Mouse (Mus musculus) frontal cortex, adult (tissue): Measurements from ENCODE around the gene Zmiz1.

ENCODE experiments used
- ATAC-seq: cut with Nextera tagmentation; 2 replicates; pipeline ENCODE4 v1.9.2; 2017; ENCODE audit warnings: mild to moderate bottlenecking, moderate library complexity, mixed read lengths; ENCODE audit not compliant: low TSS enrichment

Gene Zmiz1

GRCm38 (mm10) chr14:25511967-25512366 is 53.0 kb downstream of the Zmiz1 start:
- no peak for ATAC-seq

- ATAC-seq: no peak
These were observed 53.8 kb downstream of the Zmiz1 start for GRCm38 (mm10) chr14:25512803-25513202.

GRCm38 (mm10) chr14:25513496-25513895 is 54.5 kb downstream of the Zmiz1 start:
- ATAC-seq: no peak

- ATAC-seq: no peak
These were observed 56.0 kb downstream of the Zmiz1 start for GRCm38 (mm10) chr14:25514943-25515512.

GRCm38 (mm10) chr14:25515924-25516323 is 56.9 kb downstream of the Zmiz1 start:
- no peak for ATAC-seq

- no peak for ATAC-seq
These were observed 57.9 kb downstream of the Zmiz1 start for GRCm38 (mm10) chr14:25516640-25517591.

- no peak for ATAC-seq
These were observed 59.7 kb downstream of the Zmiz1 start for GRCm38 (mm10) chr14:25518645-25519044.

GRCm38 (mm10) chr14:25519656-25520055 is 60.7 kb downstream of the Zmiz1 start:
- ATAC-seq: peak; percentile 51; the same call in 1 of the 2 replicates

- no peak for ATAC-seq
These were observed 61.6 kb downstream of the Zmiz1 start for GRCm38 (mm10) chr14:25520589-25520988.

- ATAC-seq: no peak
These were observed 62.0 kb downstream of the Zmiz1 start for GRCm38 (mm10) chr14:25520991-25521390.

GRCm38 (mm10) chr14:25521500-25521899 is 62.5 kb downstream of the Zmiz1 start:
- no peak for ATAC-seq

GRCm38 (mm10) chr14:25522415-25522814 is 63.4 kb downstream of the Zmiz1 start:
- no peak for ATAC-seq

- no peak for ATAC-seq
These were observed 64.5 kb downstream of the Zmiz1 start for GRCm38 (mm10) chr14:25523230-25524110.

GRCm38 (mm10) chr14:25524111-25524495 is 65.1 kb downstream of the Zmiz1 start:
- no peak for ATAC-seq

GRCm38 (mm10) chr14:25524884-25525283 is 65.9 kb downstream of the Zmiz1 start:
- no peak for ATAC-seq

GRCm38 (mm10) chr14:25525729-25526128 is 66.7 kb downstream of the Zmiz1 start:
- no peak for ATAC-seq

GRCm38 (mm10) chr14:25526872-25527271 is 67.9 kb downstream of the Zmiz1 start:
- ATAC-seq: no peak

GRCm38 (mm10) chr14:25527321-25527720 is 68.3 kb downstream of the Zmiz1 start:
- peak; percentile 95 for ATAC-seq

GRCm38 (mm10) chr14:25530342-25530741 is 71.4 kb downstream of the Zmiz1 start:
- no peak for ATAC-seq

GRCm38 (mm10) chr14:25530815-25531214 is 71.8 kb downstream of the Zmiz1 start:
- no peak for ATAC-seq

- peak; percentile 51; the same call in 1 of the 2 replicates for ATAC-seq
These were observed 74.0 kb downstream of the Zmiz1 start for GRCm38 (mm10) chr14:25533010-25533409.
